Mouse (Mus musculus) lung, postnatal 25 days (tissue): ENCODE data around the gene Ralgapa2.

Source experiments
- DNase-seq: peaks from one replicate; pipeline ENCODE4 v3.0.0; 2022; ENCODE audit warnings: low spot score

Gene Ralgapa2

DNA sequence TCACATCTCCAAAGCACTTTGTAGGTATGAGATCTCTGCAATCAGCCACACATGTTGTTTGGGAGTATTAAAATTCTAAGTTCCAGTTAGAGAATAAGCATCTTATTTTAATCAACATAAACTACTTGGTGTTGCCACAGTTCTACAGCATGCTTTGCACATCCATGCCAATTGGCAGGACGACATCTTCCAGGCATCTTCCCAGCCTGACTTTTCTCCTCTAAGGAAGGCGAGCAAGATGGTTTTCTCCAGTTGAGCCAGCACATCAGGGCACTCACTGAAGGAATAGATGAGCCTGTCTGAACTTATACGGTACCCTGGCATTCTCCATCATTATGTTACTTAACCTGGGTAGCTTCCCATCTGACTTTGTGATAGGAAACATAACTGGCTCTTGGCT lies 83.4 kb downstream of the Ralgapa2 start:
- no peak for DNase-seq

DNA sequence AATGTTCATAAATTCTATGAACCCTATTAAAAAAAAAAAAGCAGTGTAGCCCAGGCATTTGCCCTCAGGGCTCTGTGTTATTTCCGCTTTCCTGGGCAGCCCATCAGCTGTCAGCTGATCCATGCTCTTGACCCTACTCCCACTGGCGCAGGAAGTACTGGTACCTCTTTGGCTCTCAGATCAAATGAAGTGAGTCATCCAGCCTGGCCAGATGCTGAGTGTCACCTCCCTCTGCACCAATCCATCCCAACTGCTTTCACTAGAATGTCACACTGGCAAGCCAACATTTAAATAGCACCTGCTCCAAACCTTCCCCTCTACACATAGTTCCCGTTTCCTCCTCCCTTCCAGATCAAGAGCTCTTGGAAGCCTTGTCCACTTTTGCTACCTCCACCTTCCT lies 84.8 kb downstream of the Ralgapa2 start:
- no peak for DNase-seq

DNA sequence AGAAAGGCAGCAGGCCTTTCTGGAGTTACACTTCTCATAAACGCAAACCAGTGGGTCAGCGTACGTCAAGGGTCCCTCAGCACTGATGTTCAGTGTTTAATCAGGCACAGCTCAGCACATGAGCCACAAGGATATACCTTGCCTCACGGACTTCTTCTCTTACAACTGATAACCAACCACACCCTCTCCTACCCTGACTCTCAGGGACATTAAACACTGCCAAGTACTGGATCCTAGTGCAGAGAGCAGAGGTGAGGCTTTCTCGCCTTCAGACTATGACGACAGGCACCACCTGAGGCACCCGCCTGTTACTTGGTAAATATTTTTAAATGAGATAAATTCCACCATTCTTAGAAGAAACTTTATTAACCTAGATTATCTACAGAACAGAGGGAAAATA lies 85.8 kb downstream of the Ralgapa2 start:
- no peak for DNase-seq

DNA sequence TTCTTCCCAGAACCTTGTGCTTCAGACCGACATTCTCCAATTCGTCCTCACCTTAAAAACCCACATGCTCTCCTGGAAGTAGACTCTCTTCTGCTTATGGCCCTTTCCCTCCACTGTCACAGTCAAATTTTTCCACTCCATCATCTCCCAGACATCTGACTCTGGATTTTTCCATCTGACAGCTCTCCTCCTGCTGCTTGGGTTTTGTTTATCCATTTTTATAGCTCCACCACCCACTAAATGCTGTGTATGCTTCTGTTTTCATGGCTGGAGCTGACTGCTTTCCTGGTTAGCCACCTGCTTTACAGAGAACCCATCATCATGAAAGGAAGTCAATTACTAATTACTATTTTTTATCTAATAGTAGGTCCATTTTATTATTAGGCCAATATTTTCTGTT lies 86.9 kb downstream of the Ralgapa2 start:
- DNase-seq: no peak

DNA sequence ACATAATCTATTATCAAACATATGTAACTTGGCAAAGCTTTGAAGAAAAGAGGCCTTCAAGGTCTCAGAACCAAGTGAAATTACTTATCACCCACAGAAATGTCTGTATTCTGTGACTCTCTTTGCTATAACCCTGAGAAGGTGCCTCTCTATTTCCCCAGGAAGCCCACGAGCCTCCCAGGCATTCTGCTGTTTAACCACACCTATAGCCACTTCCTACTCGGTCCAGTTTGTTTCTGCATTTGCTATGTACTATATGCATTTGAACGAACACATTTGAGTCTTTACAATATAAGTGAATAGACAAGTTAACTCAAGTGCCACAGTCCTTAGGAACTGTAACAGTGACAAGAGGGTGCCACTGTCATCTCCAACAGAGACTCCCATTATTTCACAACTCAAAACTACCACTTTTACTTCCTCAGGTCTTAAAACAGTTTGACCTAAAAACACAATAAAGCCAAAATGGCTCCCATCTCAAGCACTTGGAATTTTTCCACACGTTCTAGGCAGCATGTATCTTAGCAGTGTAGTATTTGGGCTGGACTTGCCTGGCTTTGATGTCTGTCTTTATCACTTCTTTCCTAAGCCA lies 88.3 kb downstream of the Ralgapa2 start:
- no peak for DNase-seq

DNA sequence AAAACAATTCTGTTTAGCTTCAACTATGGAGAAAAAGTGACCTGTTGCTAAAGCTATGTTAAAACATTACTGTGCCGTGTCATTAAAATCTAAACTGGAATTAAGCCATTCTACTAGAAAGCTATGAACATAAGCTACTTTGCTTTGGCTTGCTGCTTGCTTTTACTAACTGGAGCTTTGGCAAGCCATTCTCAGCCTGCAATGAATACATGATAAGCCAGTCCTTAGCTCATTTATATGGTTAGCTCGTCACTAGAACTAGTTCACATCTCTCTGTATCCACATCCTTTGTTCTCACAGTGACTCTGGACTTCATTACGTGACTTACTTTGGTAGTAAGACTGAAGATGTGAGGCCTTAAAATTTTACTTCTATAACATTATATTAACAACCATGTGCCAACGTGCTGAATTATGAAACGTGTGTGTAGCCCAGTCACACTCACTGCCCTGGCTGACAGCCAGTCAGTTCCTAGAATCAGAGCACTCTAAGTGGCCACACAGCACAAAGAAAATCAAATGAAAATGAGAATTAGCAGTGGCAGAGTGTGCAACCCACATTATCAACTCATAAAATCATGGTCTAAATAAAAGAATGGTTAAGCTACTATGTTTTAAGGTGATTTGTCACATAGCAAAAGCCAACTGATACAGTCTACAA lies 89.0 kb downstream of the Ralgapa2 start:
- no peak for DNase-seq

DNA sequence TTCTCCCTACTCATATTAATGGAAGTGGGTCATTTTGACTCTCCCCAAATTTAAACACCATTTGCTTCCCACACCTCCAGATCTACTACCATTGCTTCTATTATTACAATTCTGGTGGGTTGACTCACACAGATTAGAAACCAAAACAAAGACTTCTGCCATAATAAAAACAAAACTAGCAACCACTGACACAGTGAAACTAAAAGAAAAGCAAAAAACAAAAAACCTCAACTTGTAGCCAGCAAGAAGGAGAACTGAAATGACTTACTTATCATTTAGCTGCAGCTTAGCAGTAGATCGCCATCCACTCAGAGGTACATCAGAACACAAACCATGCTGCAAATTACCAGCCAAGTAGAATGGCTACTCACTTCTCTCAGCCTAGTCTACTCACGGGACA lies 95.9 kb downstream of the Ralgapa2 start:
- DNase-seq: no peak

DNA sequence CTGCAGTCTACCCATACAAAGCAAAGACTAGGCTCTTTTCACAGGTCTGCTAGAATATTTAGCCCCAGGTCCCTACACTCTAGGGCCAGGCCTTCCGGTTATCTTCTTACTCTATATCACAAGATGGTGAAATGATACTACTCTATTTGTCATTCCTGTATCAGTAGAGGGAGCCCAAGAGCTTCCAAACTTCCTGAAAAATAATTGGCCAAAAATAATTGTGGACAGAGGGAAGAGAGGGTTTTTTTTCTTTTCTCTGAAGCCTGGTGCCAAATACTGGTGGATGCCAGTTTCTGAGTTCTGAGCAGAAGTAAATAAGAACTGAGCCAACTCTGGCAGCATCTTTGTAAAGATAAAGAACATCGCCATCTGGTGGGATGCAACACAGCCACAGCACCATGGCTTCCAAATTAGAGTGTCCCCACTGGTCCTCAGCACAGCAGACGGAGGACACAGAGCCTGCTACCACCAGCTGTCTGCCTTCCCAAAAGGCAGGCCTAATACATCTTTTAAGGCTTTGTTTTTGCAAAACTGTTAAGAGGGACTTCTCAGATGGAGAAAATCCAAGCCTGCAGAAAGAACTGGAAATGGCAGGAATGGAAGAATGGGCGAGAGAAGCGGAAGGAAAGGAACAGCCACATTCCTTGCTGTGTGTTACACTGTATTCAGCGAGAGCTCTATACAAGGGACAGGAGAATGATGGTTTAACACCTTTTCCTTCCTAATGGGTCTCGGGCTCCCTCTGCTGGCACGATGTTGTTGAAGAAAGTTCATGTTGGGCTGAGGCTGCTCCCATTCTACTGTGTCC lies 97.5 kb downstream of the Ralgapa2 start:
- DNase-seq: peak; percentile 68

DNA sequence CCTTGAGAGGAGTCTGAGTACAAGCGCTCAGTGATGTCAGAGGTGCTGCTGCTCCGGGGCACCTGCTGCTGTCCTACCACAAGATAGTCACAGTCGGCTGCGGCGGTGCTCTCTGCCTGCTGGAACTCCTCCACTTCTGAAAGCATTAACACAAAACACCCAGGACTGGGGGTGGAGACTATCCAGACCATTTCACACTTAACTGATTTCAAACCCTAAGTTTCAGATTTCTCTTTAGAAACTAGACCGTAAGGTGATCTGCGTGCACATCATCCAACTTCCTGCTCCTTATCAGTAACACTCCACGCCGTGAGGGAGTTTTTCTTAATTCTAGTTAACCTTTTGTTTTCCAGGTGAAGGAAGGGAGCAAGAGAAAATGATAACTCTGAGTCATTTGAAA lies 99.4 kb downstream of the Ralgapa2 start:
- DNase-seq: no peak

DNA sequence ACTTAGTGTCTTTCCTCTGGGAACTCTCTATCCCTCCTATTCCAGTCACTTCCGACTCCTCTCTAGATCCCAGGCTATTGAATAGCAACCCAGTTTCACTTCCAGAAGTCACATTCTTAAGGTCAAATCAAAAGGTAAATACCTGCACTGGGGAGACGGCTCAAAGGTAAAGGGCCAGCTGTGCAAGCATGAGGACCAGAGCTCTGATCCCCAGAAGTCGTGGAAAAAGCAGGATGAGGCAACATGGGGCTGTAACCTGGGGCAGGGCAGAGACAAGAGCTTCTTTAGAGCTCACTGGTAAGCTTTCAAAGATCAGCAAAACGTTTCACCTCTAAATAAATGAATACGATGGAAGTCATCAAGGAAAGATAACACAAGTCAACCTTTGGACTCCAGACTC lies 100.2 kb downstream of the Ralgapa2 start:
- DNase-seq: no peak

DNA sequence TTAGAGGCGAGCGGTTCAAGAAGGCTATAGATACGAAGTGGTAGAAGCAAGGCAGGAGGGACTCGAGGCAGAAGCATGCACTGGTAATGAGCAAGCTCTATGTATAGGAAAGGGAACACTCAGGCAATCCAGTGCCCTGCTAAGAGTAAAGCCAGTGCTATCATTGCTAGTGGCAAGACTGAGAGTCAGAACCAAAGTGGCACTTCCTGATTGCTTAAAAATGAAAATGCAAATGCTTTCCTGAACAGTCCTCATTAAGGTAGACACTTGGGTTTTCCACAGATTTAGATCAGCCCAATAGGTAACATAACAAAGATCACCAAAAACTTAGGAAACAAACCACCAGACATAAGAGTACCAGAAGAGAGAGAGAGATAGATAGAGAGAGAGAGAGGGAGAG lies 105.1 kb downstream of the Ralgapa2 start:
- DNase-seq: no peak

DNA sequence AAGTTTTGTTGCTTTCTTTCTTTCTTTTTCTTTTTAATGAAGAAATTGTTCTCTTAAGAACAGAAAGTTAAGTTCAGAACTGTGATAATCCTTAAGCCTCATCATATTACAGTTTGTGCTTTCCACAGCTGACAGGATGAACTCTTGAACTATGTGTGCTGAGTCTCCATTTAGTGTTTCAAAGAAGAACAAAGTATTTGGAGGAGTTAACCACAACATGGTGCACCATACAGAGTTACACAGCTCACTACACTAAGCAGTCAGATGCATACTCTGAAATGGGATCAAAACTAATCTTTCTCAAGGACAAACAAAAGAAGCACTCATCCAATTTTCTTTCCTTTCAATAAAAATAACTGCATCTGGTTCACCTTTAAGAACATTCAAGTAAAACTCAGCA lies 110.6 kb downstream of the Ralgapa2 start:
- no peak for DNase-seq

DNA sequence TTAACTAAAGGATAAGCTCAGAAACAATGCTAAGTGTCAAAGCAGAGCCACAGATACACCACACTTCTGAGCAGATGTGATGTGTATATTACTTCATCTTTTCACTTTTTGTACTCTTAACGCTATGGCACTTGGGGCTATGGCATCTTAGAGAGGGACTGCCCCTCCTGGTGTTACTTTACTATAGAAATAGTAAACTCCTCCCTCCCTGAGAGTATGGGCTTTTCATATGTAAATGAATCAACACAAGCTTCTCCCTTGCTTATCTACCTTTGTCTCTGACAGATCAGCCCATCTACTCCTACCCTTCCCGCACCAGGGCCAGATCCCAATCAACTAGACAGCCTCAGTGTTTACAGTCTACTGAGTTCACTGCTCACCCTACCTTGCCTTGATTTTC lies 111.4 kb downstream of the Ralgapa2 start:
- DNase-seq: no peak

DNA sequence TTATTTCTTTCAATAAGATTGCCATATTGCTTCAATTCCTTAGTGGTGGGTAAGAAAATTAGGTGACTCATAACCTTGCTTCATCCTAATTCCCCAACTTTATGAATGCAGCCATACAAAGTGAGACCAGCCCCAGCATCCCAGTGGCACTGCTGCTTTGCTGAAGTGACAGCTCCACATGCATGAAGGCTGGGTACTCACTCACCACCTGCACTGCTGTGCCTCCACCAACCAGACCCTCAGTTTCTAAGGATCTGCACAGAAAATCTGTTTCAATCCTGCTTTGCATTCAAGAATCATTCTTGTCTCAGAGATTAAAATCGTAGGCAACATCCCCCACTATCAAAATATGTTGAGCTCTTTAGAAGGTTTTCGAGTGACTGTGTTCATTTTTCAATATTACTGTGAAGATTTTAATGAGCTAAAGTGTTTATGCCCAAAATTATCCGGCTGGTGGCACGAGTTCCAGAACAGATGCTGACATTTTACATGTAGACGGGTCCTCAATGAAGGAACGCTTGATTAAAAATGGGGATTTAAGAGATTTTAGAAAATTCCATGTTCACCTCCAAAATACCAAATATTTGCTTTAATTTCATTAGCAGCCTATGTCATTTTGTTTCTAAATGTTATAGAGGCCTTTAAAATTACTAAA lies 113.8 kb downstream of the Ralgapa2 start:
- no peak for DNase-seq

DNA sequence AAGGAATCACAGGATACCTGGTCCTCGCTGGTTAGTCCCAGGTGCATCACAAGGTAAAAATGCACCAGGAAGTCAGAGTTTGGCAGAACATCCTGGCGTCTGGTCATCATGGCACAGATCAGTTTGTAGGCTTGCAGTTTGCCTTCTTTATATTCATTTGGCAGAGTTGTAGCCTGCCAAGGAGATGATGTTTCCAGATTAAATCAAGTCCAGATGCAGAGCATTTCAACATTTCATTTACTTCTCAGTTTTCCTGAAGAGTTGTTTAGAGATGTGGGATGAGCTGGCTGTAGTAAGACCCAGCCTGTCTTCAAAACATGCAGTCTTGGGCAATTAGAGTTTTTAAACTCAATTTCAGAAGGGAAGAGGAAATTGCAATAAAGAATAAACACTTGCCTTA lies 124.9 kb downstream of the Ralgapa2 start:
- no peak for DNase-seq

DNA sequence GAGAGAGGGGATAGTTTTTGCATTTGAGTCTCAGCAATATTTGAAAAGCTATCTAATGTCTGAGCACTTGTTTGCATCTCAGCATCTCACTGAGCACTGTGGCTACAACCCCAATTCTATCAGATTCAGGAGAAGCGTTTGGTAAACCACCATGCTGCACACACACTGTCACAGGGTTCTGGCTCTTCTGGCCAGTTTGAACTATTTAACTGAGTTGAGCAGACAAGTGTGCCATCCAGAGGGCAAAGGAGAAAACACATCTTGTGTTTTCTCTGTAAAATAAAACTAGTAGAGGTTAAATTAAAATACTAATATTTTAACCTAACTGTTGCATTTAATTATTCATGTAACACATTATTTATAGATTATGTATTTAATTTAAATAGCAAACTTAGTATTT lies 127.6 kb downstream of the Ralgapa2 start:
- DNase-seq: no peak

DNA sequence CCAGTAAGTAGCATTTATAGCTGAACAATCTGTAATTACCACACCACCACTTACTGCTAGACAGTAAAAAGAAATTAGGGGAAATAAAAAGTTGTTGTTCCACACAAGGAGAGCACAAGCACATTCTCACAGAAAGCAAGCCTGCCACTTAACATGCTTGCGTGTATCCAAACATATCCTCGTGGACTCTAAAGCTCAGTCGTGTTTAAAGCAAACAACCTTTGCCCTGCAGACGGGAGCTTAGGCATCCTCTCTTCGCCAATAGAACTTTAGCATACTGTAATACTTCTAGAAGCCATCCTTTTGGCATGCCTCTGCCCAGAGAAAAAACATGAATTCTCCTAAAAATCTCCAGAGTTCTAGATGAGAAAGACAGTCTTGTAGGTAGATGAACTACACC lies 135.9 kb downstream of the Ralgapa2 start:
- no peak for DNase-seq

DNA sequence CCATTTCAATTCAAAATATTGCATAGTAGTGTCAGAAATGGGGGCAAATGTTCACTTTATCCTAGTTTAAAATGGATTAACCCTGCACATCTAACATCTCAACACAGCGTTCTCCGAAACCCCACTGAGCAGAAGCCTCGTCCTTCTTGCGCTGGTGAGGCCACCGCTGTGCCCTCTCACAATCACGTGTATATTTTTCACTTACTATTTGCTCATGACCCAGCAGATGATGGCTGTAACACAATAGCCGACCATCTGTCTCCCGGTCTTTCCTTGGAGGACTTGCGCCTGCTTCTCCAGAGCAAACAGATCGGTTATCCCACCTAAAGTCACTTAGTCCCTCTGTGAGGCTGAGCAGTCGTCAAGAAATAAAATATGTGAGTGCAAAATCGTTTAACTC lies 146.0 kb downstream of the Ralgapa2 start:
- no peak for DNase-seq

DNA sequence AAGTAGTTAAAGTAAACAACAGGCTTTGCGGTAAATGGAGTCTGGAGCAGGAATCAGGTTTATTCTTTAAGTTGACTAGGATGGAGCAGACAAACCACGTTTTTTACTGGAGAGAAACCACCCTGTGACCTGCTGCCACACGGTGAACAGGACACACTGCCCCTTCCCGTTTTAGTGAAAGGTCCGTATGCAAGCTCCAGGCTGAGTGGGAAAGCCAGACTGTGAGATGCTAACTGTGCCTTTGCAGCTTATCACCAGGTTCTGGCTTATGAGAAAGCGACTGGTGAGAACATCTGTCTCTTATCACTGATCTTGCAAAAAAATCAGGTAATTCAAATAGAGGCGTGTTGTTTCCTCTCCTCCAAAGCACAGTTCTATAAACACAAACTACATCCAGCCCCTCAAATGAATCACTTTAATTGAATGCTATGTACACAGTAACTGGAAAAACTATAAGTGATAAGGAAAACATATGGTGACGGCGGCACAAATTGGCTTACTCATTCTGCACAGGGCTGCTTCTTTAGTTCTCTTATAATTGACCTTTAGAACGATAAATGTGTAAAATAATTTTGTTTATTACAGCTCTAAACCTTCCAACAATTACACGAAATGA lies 146.7 kb downstream of the Ralgapa2 start:
- DNase-seq: no peak

DNA sequence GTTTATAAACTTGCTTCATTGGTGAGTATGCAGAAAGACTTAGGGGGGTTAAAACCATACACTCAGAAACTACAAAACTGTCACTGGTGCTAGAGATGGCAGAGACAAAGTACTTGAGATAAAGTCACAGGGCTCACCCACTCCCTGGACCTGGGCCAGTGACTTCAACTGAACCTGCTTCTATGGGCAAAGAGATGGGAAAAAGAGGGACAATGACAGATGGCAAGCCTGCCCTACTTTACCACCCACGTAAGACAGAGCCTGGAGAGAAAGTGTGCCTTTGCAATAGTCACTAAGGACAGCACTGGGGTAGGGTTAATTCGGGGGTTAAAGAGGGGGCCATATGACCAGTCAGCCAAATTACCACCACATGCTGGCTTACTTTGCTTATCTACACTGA lies 148.7 kb downstream of the Ralgapa2 start:
- DNase-seq: no peak

DNA sequence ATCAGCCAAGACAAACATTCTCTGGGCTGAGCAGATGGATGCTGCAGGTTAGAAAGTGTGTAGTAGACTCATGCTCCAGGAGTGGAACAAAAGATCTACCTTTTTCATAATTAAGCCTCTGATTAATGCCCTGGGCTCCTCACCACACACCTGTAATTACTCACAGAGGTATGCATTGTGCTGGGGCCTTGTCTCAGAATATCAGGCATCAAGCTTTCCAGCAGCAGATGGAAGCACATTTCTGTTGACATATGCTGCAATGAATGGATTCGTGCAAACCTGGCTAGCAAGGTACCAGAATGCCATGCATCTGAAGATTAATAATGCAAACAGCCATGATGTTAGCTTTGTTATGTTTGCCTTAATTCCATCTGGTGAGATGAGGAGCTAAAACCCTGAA lies 149.2 kb downstream of the Ralgapa2 start:
- no peak for DNase-seq

DNA sequence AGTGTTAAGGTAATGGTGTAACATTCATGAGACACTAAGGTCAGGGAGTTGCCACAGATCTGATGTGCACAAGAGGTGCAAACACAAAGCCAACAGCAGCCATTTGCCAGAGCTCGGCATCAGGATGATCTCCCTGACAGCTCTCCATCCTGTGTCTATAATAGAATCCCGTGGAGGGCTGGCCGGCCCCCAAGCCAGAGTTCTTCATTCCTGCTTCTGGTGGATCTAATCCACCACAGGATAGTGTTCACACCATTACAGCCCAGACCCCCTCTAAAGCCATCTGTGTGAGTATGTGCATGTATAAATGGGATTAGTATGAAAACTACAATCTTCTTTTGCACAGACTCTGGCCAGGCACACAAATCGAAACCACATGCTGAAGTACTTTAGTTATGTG lies 150.2 kb downstream of the Ralgapa2 start:
- no peak for DNase-seq

DNA sequence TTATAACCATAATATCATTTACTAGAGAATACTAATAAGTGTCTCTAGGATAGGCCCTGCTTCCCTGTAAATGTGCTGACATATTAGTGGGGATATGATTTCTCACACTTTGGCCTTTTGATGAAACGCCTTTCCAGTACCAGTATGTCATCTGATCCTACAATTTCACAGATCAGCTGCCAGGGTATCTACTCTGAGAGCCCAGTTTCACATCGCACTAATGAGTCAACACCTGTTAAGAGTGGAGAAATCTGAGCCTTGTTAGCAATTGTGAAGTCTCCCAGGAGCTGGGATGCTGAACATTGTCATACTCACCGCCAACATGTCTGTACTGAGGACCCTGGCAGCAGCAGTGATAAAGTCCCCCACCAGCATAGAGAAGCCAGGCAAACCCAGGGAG lies 151.1 kb downstream of the Ralgapa2 start:
- DNase-seq: no peak
